Mouse (Mus musculus) splenic B cell, adult 2 months (primary cell): Measurements from ENCODE around the gene Gm49387.

Source experiments
- DNase-seq: peaks from one replicate; pipeline ENCODE4 v3.0.0-alpha.2; 2011; ENCODE audit warnings: low read depth, low spot score
- H3K27me3 ChIP-seq: 2 replicates; pipeline ENCODE4 v1.6.1; 2012; ENCODE audit warnings: mild to moderate bottlenecking, low read length, moderate library complexity, mixed read lengths; ENCODE audit not compliant: control insufficient read depth, poor library complexity, insufficient read depth, severe bottlenecking
- H3K36me3 ChIP-seq: 2 replicates; pipeline ENCODE4 v1.6.1; 2012; ENCODE audit warnings: mild to moderate bottlenecking, low read length, moderate library complexity, mixed read lengths; ENCODE audit not compliant: control insufficient read depth, poor library complexity, insufficient read depth, severe bottlenecking

Gene Gm49387

DNA sequence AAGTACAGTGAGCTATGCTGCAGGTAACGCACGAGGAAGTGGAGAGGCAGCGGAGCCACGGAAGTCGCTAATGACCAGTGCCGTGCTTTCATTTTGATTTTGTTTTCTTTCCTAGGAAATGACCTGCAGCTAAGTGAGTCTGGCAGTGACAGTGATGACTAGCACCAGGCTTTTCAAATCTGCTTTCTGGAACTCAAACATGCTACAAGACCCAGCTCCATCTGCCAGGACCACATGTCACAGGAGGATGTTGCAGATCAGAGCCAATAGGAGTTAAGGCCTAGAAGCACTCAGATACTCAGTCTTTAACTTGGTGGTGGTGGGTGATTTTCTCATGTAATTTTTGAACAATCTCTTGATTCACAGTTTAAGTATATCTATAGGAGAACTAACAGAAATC, 134.2 kb downstream of the Gm49387 start:
- H3K27me3 ChIP-seq: no peaks in the 10 kb centered on the region
- no peak for DNase-seq
- peaks cover 25% of the 10 kb centered on the region for H3K36me3 ChIP-seq

DNA sequence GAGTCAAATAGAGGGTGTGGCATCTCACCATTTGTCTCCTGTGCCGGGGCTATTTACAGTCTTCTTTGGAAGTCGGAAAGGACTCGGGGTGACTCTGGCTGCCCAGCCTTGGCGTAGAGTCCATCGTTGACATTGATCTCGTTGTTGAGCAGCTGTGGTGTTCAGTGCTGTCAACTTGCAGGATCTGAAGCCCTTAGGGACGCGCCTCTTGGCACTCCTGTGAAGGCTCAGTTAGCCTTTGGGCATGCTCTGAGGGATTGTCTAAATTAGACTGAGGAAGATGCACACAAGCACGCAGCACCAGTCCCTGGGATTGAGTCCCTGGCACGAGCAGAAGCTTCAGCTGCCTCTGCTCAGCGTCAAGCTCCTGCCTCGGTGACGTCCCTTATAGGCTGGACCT, 137.3 kb downstream of the Gm49387 start:
- Histone ChIP-seq H3K36me3 (peaks cover 29% of the 10 kb centered on the region), H3K27me3 (no peaks in the 10 kb centered on the region)
- DNase-seq: no peak
